Mouse (Mus musculus): ENCODE results near the gene Gm45062. TPM values are rescaled to one million over a fixed set of nuclear protein-coding genes. Genes with fewer than 3 reads are reported as not detected.

Gm45062 gene
- total and polyA plus RNA-seq, 3 experiments, result 2.2 to 3.6 TPM; not detected in 1

DNA sequence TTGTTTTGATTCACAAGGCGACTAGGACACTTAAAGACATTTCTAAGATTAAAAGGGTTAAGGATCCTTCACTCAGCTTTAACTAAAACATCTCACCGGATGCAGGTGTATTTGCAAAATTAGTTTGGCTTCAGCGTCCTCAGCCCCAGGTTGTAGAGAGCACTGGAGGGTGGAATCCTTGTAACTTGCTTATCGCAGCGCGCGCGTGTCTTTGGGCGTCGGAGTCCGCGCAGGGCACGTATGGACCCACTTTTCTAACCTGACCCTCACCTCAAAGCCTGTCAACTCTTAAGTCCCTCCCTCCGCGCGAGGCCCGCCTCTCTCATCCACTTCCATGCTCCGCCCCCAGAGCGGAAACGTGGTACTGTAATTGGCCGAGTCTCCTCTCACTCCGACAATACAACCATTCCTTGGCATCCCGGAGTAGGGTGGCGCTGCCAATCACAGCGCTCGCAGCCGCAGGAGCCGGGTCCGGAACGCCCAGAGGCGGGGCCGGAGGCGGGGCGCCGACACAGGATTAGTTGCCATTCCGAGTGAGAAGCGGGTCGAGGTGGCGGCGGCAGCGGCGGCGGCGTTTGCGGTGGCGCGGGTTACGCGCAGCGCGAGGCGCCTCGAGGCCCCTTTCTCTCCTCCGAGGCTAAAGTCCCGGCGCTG, 249.8 kb downstream of the Gm45062 start (continued):
- TF ChIP-seq CHD2 (IDR thresholded peaks at IDR 0.05; ENCODE audit: low read length), result peak; percentile 59
- no peak for TF ChIP-seq CTCF (IDR thresholded peaks at IDR 0.05 in 2 of 3, conservative IDR thresholded peaks at IDR 0.05 in 1 of 3; ENCODE audit: control insufficient read depth in 1 of 3, insufficient read depth in 1 of 3, low read depth in 2 of 3, low read length in 3 of 3, poor library complexity in 1 of 3, severe bottlenecking in 1 of 3)
- TF ChIP-seq MAX (IDR thresholded peaks at IDR 0.05; ENCODE audit: low read length), result peak; percentile 19

- no peak for TF ChIP-seq POLR2AphosphoS2 (IDR thresholded peaks at IDR 0.05; ENCODE audit: low read length)
- TF ChIP-seq NRF1 (IDR thresholded peaks at IDR 0.05; ENCODE audit: insufficient read depth, low read depth, low read length, poor library complexity, severe bottlenecking), result no peak
- TF ChIP-seq MYB (IDR thresholded peaks at IDR 0.05; ENCODE audit: low read depth, low read length), result peak; percentile 75
- peak in 1 of 2 experiments; percentile 23; a peak in 2 of 4 replicates for TF ChIP-seq POLR2A (IDR thresholded peaks at IDR 0.05; ENCODE audit: control insufficient read depth in 1 of 2, insufficient read depth in 1 of 2, low read depth in 1 of 2, low read length in 2 of 2, poor library complexity in 1 of 2)
- TF ChIP-seq NELFE (IDR thresholded peaks at IDR 0.05; ENCODE audit: low read depth, low read length), result peak; percentile 8; the same call in 1 of the 2 replicates
- TF ChIP-seq KAT2A (conservative IDR thresholded peaks at IDR 0.05; ENCODE audit: low read depth, low read length), result no peak
- TF ChIP-seq ZC3H11A (IDR thresholded peaks at IDR 0.05; ENCODE audit: low read depth, low read length), result no peak
- TF ChIP-seq USF1 (IDR thresholded peaks at IDR 0.05; ENCODE audit: low read depth, low read length), result no peak
- no peak for TF ChIP-seq ZMIZ1 (IDR thresholded peaks at IDR 0.05; ENCODE audit: low read depth, low read length)
- Histone ChIP-seq H3K36me3 (ENCODE audit: control insufficient read depth in 1 of 2, insufficient read depth in 2 of 2, low read length in 2 of 2) (peaks cover 0 to 21% of the 10 kb centered on the region in 2 experiments; a peak in 2 of 4 replicates), H3K27ac (ENCODE audit: control insufficient read depth, low read depth, low read length) (peak within 1 kb of the TSS; percentile 57), H3K4me3 (ENCODE audit: control insufficient read depth in 1 of 2, insufficient read depth in 1 of 2, low read depth in 2 of 2, low read length in 2 of 2) (peak within 1 kb of the TSS; percentile 90 to 98), H3K9me3 (replicated peaks; ENCODE audit: insufficient read depth, low read length) (no peaks in the 10 kb centered on the region), H3K27me3 (ENCODE audit: control insufficient read depth in 1 of 2, insufficient read depth in 2 of 2, low read length in 2 of 2) (no peaks in the 10 kb centered on the region), H3K9ac (ENCODE audit: control insufficient read depth, low read depth, low read length, poor library complexity, severe bottlenecking) (peak within 1 kb of the TSS; percentile 81), H3K79me2 (ENCODE audit: control insufficient read depth, insufficient read depth, low read length, poor library complexity) (peaks cover 24% of the 10 kb centered on the region), H3K4me1 (ENCODE audit: control insufficient read depth in 1 of 2, insufficient read depth in 2 of 2, low read length in 2 of 2) (peaks cover 12 to 13% of the 10 kb centered on the region in 2 experiments)
- DNase-seq (ENCODE audit: low read depth, low spot score), result peak; percentile 69
Observed at GRCm38 (mm10) chr6:8509551-8509950, 250.3 kb downstream of the Gm45062 start, which contains the start of gene Glcci1. Glcci1 (plus strand) TSS chr6:8509600.

GRCm38 (mm10) chr6:8509961-8510863, 251.0 kb downstream of the Gm45062 start:
- Histone ChIP-seq H3K27ac (ENCODE audit: control insufficient read depth, low read depth, low read length) (peak overlapping the region; percentile 57), H3K27me3 (ENCODE audit: control insufficient read depth in 1 of 2, insufficient read depth in 2 of 2, low read length in 2 of 2) (no peaks in the 10 kb centered on the region), H3K9me3 (replicated peaks; ENCODE audit: insufficient read depth, low read length) (no peaks in the 10 kb centered on the region), H3K9ac (ENCODE audit: control insufficient read depth, low read depth, low read length, poor library complexity, severe bottlenecking) (peak overlapping the region; percentile 66), H3K4me1 (ENCODE audit: control insufficient read depth in 1 of 2, insufficient read depth in 2 of 2, low read length in 2 of 2) (peaks cover 7 to 12% of the 10 kb centered on the region in 2 experiments), H3K79me2 (ENCODE audit: control insufficient read depth, insufficient read depth, low read length, poor library complexity) (peaks cover 24% of the 10 kb centered on the region), H3K36me3 (ENCODE audit: control insufficient read depth in 1 of 2, insufficient read depth in 2 of 2, low read length in 2 of 2) (peaks cover 0 to 21% of the 10 kb centered on the region in 2 experiments; a peak in 2 of 4 replicates), H3K4me3 (ENCODE audit: control insufficient read depth in 1 of 2, insufficient read depth in 1 of 2, low read depth in 2 of 2, low read length in 2 of 2) (peak overlapping the region; percentile 90 to 98)
- no peak for TF ChIP-seq RCOR1 (IDR thresholded peaks at IDR 0.05; ENCODE audit: low read depth, low read length)
- TF ChIP-seq SIN3A (IDR thresholded peaks at IDR 0.05; ENCODE audit: low read length), result peak; percentile 36
- no peak for TF ChIP-seq GABPA (IDR thresholded peaks at IDR 0.05; ENCODE audit: low read depth, low read length)
- TF ChIP-seq NELFE (IDR thresholded peaks at IDR 0.05; ENCODE audit: low read depth, low read length), result no peak
- TF ChIP-seq MXI1 (IDR thresholded peaks at IDR 0.05; ENCODE audit: low read depth, low read length), result peak; percentile 20; the same call in 1 of the 2 replicates
- peak; percentile 26; the same call in 1 of the 2 replicates for TF ChIP-seq CHD1 (IDR thresholded peaks at IDR 0.05; ENCODE audit: low read depth, low read length)
- no peak for TF ChIP-seq TCF12 (IDR thresholded peaks at IDR 0.05; ENCODE audit: low read depth, low read length)
- DNase-seq (ENCODE audit: low read depth, low spot score), result peak; percentile 63
